ENCODE assay signal across 8 mouse cellular contexts in genomic region chr13:64128858-64129615, GRCm38 (mm10). TPM values are rescaled to one million over a fixed set of nuclear protein-coding genes. Genes with fewer than 3 reads are reported as not detected.
A peak's percentile ranks its signal among the peaks of the same experiment; 100 is the strongest.
DNase-seq lines count a peak whose midpoint lies in the region; ATAC-seq and TF ChIP-seq lines count a peak whose summit lies in the region.

TSS of gene Slc35d2 (minus strand) at chr13:64129368.

- TF ChIP-seq CTCF in embryonic fibroblast, embryonic 13.5 days (IDR thresholded peaks at IDR 0.05; ENCODE audit: borderline replicate concordance, insufficient read depth, low read length) = no peak

- no peaks in the 10 kb centered on the region for H3K9me3 ChIP-seq in heart, embryonic 14.5 days (ENCODE audit: control insufficient read depth, low read length)
- no peaks in the 10 kb centered on the region for H3K9me3 ChIP-seq in kidney, embryonic 16.5 days (ENCODE audit: low read length)

- H3K4me1 ChIP-seq in embryonic fibroblast, embryonic 13.5 days (ENCODE audit: control insufficient read depth, insufficient read depth, low read length) = no peaks in the 10 kb centered on the region; the same call in 1 of the 2 replicates
- H3K4me1 ChIP-seq in heart, embryonic 14.5 days (ENCODE audit: control insufficient read depth in 2 of 2, insufficient read depth in 2 of 2, low read length in 2 of 2) = peaks cover 0 to 7% of the 10 kb centered on the region in 2 experiments; a peak in 1 of 4 replicates
- H3K4me1 ChIP-seq in kidney, embryonic 16.5 days (ENCODE audit: insufficient read depth, low read length) = peaks cover 11% of the 10 kb centered on the region; the same call in 1 of the 2 replicates

- H3K27ac ChIP-seq in embryonic fibroblast, embryonic 13.5 days (ENCODE audit: insufficient read depth, low read length) = peak within 1 kb of the TSS; percentile 45
- peak within 1 kb of the TSS; percentile 32 to 51; a peak in 3 of 4 replicates for H3K27ac ChIP-seq in heart, embryonic 14.5 days (replicated peaks in 1 of 2; ENCODE audit: control insufficient read depth in 1 of 2, insufficient read depth in 1 of 2, low read depth in 2 of 2, low read length in 2 of 2)
- peak within 1 kb of the TSS; percentile 82 for H3K27ac ChIP-seq in kidney, embryonic 16.5 days (ENCODE audit: low read length)

- peak within 1 kb of the TSS; percentile 63 for H3K4me2 ChIP-seq in heart, embryonic 14.5 days (ENCODE audit: low read length)
- peak within 1 kb of the TSS; percentile 82 for H3K4me2 ChIP-seq in kidney, embryonic 16.5 days (replicated peaks; ENCODE audit: low read depth, low read length)

- peak; percentile 78 for ATAC-seq in heart, embryonic 14.5 days (ENCODE audit: insufficient number of reproducible peaks, insufficient read depth, low FRiP score, low read depth)
- peak; percentile 90 for ATAC-seq in kidney, embryonic 16.5 days (ENCODE audit: low FRiP score, low TSS enrichment)

- peak; percentile 88 for TF ChIP-seq POLR2A in embryonic fibroblast, embryonic 13.5 days (IDR thresholded peaks at IDR 0.05; ENCODE audit: low read depth, low read length)

- DNase-seq in A20 (ENCODE audit: low read depth, low spot score) (peak; percentile 52), NIH3T3 (ENCODE audit: low read depth) (peak; percentile 79)
- DNase-seq in lung, postnatal 36 days = peak; percentile 81
- DNase-seq in ovary, postnatal 36 days (ENCODE audit: low spot score) = peak; percentile 80
- DNase-seq in urinary bladder, postnatal 25 days (ENCODE audit: low spot score) = peak; percentile 75

- no peaks in the 10 kb centered on the region for H3K27me3 ChIP-seq in heart, embryonic 14.5 days (ENCODE audit: control insufficient read depth, insufficient read depth, low read length)
- H3K27me3 ChIP-seq in kidney, embryonic 16.5 days (ENCODE audit: insufficient read depth, low read length) = no peaks in the 10 kb centered on the region

- peaks cover 20% of the 10 kb centered on the region for H3K36me3 ChIP-seq in heart, embryonic 14.5 days (ENCODE audit: control insufficient read depth, insufficient read depth, low read length)
- peaks cover 4% of the 10 kb centered on the region; the same call in 1 of the 2 replicates for H3K36me3 ChIP-seq in kidney, embryonic 16.5 days (ENCODE audit: insufficient read depth, low read length)

- H3K4me3 ChIP-seq in embryonic fibroblast, embryonic 13.5 days (ENCODE audit: insufficient read depth, low read length) = peak within 1 kb of the TSS; percentile 53
- peak within 1 kb of the TSS; percentile 51 to 72 for H3K4me3 ChIP-seq in heart, embryonic 14.5 days (ENCODE audit: control insufficient read depth in 1 of 2, insufficient read depth in 1 of 2, low read depth in 1 of 2, low read length in 2 of 2)
- peak within 1 kb of the TSS; percentile 69 for H3K4me3 ChIP-seq in kidney, embryonic 16.5 days (ENCODE audit: low read length)

- WGBS in heart, embryonic 14.5 days = 6% methylated on average over 44 of the region's 44 CpGs
- 6% methylated on average over 44 of the region's 44 CpGs for WGBS in kidney, embryonic 16.5 days

- H3K9ac ChIP-seq in heart, embryonic 14.5 days (ENCODE audit: low read length) = peak within 1 kb of the TSS; percentile 75
- peak within 1 kb of the TSS; percentile 79 for H3K9ac ChIP-seq in kidney, embryonic 16.5 days (replicated peaks; ENCODE audit: low read length)

RNA-seq across cellular contexts. Expression of gene Slc35d2, which starts in this region (rescaled TPM):
- polyA plus RNA-seq in embryonic fibroblast, embryonic 13.5 days (2011; ENCODE audit: insufficient read length, low read depth, missing spikeins) = 12.8 and 14.1 TPM in 2 replicates
- polyA plus RNA-seq in heart, embryonic 14.5 days (2014; fragmentation: Nextera tagmentation; extraction: Ambion mirVana) = 6.1 and 7.7 TPM in 2 replicates
- polyA plus RNA-seq in kidney, embryonic 16.5 days (2015; fragmentation: Nextera tagmentation; extraction: Ambion mirVana) = 5.6 and 5.8 TPM in 2 replicates

Comparison
In these comparisons a context has a peak if more than half of its experiments do, and no peak if none do; other contexts are left out.
1. Peak in every context shown above with its lines: DNase-seq, ATAC-seq, H3K4me3 ChIP-seq and H3K27ac ChIP-seq.